Mouse (Mus musculus) G1E (cell line): Measurements from ENCODE around the gene Frat1.

Experiments
- CTCF ChIP-seq: IDR thresholded peaks from 2 replicates; pipeline ENCODE4 v1.5.1; 2012; ENCODE audit warnings: low read depth, low read length, inconsistent platforms, mixed read lengths
- GATA1 ChIP-seq: IDR thresholded peaks from 2 replicates; pipeline ENCODE4 v1.6.1; 2012; ENCODE audit warnings: borderline replicate concordance, low read length, inconsistent platforms, mixed read lengths
- GATA2 ChIP-seq: IDR thresholded peaks from 2 replicates; pipeline ENCODE4 v1.6.1; 2012; ENCODE audit warnings: low read depth, low read length, inconsistent platforms, borderline replicate concordance
- POLR2AphosphoS5 ChIP-seq: IDR thresholded peaks from 2 replicates; pipeline ENCODE4 v1.6.1; 2012; ENCODE audit warnings: low read depth, low read length, inconsistent platforms; ENCODE audit not compliant: insufficient replicate concordance
- TAL1 ChIP-seq: conservative IDR thresholded peaks from 2 replicates; pipeline ENCODE4 v1.6.1; 2012; ENCODE audit warnings: low read depth, low read length, inconsistent platforms, mixed read lengths

- TF ChIP-seq POLR2AphosphoS5 (no peak), CTCF (peak; percentile 7; the same call in 1 of the 2 replicates), TAL1 (no peak), GATA1 (no peak), GATA2 (no peak)
Measured at GRCm38 (mm10) chr19:41791384-41791783, 38.4 kb upstream of the Frat1 start.
